Mouse (Mus musculus) central nervous system, embryonic 18 days (tissue): Measurements from ENCODE around the gene Traf6. TPM values are rescaled to one million over a fixed set of nuclear protein-coding genes. Genes with fewer than 3 reads are reported as not detected.

Source experiments
- polyA plus RNA-seq: library from polyadenylated mRNA; depleted of rRNA; stranded (reverse); fragments of >200 nt; gene quantifications from 2 replicates; pipeline ENCODE4 v1.2.3, GENCODE M21; 2012; rRNA removed

The Traf6 gene
- polyA plus RNA-seq: 11.8 and 12.6 TPM in 2 replicates

GRCm38 (mm10) chr2:101678236-101679021 is at the start of gene Traf6:
Traf6 (plus strand) TSS chr2:101678429.

DNA sequence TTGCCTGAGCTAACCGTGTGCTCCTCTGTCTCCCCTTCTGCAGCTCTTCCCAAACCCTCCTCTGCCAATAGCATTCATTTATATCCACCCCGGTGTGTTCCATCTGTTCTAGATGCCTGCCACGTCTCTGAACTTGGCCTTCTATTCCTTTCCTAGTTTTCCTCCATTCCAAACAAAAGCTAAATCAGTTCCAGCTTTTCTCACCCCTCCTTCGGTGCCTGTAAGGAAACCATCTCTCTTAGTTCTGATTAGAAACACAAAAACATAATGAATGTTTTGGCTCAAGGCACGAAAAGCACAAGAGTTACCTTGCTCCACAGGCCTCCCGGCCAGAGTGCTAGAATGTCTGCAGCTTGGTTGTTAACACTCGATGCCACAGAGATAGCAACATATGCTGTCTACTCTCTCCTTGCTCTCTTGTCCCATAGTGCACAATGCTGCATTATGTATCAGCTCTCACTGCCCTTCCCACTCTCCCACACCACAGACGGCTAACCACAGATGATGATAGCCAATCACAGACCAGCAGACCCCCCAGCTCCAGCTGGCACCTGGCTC is 29.0 kb upstream of the Traf6 start, which contains the start of the genes Rag1 and B230118H07Rik:
Gene Rag1 (minus strand): TSS at position 388 of the 558 bp plus-strand sequence.
Gene B230118H07Rik (minus strand): TSS at position 419 of the 558 bp plus-strand sequence.

Other genes with a start within 250 kb of the Traf6 start
- not detected in 2 replicates for gene Rag2, start 53.7 kb upstream of the Traf6 start, polyA plus RNA-seq
- 0.10 and 0.13 TPM in 2 replicates for gene Rag1, start 28.9 kb upstream of the Traf6 start, polyA plus RNA-seq
- 20.9 and 25.0 TPM in 2 replicates for gene B230118H07Rik, start 28.9 kb upstream of the Traf6 start, polyA plus RNA-seq
- gene Prr5l, start 204.6 kb downstream of the Traf6 start, polyA plus RNA-seq: 2.8 and 2.9 TPM in 2 replicates
- 129 and 150 TPM in 2 replicates for gene Commd9, start 207.8 kb downstream of the Traf6 start, polyA plus RNA-seq